Mouse (Mus musculus) neural tube, postnatal 0 days (tissue): ENCODE results near the gene AL732309.1. TPM values are rescaled to one million over a fixed set of nuclear protein-coding genes. Genes with fewer than 3 reads are reported as not detected.

Experiments
- polyA plus RNA-seq: library from polyadenylated mRNA; unstranded; fragments of >200 nt; fragmentation: Nextera tagmentation; extraction: Ambion mirVana; gene quantifications from 2 replicates; pipeline ENCODE4 v1.2.1, GENCODE M21; 2015

The AL732309.1 gene
- 2.6 and 3.2 TPM in 2 replicates for polyA plus RNA-seq

GRCm38 (mm10) chr2:25246183-25247072 lies at the start of gene AL732309.1:
AL732309.1 (minus strand) TSS chr2:25246863.

GRCm38 (mm10) chr2:25289651-25290050 lies 43.0 kb upstream of the AL732309.1 start, which contains the start of gene Lrrc26:
Lrrc26 (plus strand) TSS chr2:25289915.

GRCm38 (mm10) chr2:25287927-25288649 lies 41.4 kb upstream of the AL732309.1 start, which contains the start of gene Tmem210:
Tmem210 (plus strand) TSS chr2:25288145.

GRCm38 (mm10) chr2:25271827-25272511 lies 25.3 kb upstream of the AL732309.1 start, which contains the start of the genes Ssna1 and Anapc2:
Ssna1 (minus strand) TSS chr2:25272438.
Anapc2 (plus strand) TSS chr2:25272478.

GRCm38 (mm10) chr2:25262291-25262767 lies 15.7 kb upstream of the AL732309.1 start, which contains the start of gene Tprn:
Tprn (plus strand) TSS chr2:25262618.

GRCm38 (mm10) chr2:25255284-25255779 lies 8.7 kb upstream of the AL732309.1 start, which contains the start of gene Tmem203:
Tmem203 (plus strand) TSS chr2:25255439.

GRCm38 (mm10) chr2:25242101-25242506 lies 4.6 kb downstream of the AL732309.1 start, which contains the start of the genes Rnf208 and Cysrt1:
Rnf208 (plus strand) TSS chr2:25242255.
Cysrt1 (minus strand) TSS chr2:25242452.

GRCm38 (mm10) chr2:25236614-25237013 lies 10.0 kb downstream of the AL732309.1 start, which contains the start of gene Rnf224:
Rnf224 (minus strand) TSS chr2:25236787.

GRCm38 (mm10) chr2:25234050-25234449 lies 12.6 kb downstream of the AL732309.1 start, which contains the start of gene Slc34a3:
Slc34a3 (minus strand) TSS chr2:25234364.

GRCm38 (mm10) chr2:25224492-25224765 lies 22.2 kb downstream of the AL732309.1 start, which contains the start of gene Tubb4b:
Tubb4b (minus strand) TSS chr2:25224702.

GRCm38 (mm10) chr2:25218445-25218844 lies 28.2 kb downstream of the AL732309.1 start, which contains the start of gene Fam166a:
Fam166a (plus strand) TSS chr2:25218745.

GRCm38 (mm10) chr2:25214444-25214843 lies 32.2 kb downstream of the AL732309.1 start, which contains the start of gene Stpg3:
Stpg3 (minus strand) TSS chr2:25214637.

GRCm38 (mm10) chr2:25211121-25211670 lies 35.5 kb downstream of the AL732309.1 start, which contains the start of gene Nelfb:
Nelfb (minus strand) TSS chr2:25211489.

GRCm38 (mm10) chr2:25196172-25196954 lies 50.3 kb downstream of the AL732309.1 start, which contains the start of gene Tor4a:
Tor4a (minus strand) TSS chr2:25196886.

Other genes with a start within 250 kb of the AL732309.1 start
- gene Nsmf, start 192.5 kb downstream of the AL732309.1 start, polyA plus RNA-seq = 160 and 185 TPM in 2 replicates
- not detected in 2 replicates for gene Entpd8, start 166.6 kb downstream of the AL732309.1 start, polyA plus RNA-seq
- not detected in 2 replicates for gene Noxa1, start 151.7 kb downstream of the AL732309.1 start, polyA plus RNA-seq
- 15.8 TPM in 2 replicates for gene Nrarp, start 66.1 kb downstream of the AL732309.1 start, polyA plus RNA-seq
- 1.7 and 2.2 TPM in 2 replicates for gene Tor4a, start 50.0 kb downstream of the AL732309.1 start, polyA plus RNA-seq
- gene Nelfb, start 35.4 kb downstream of the AL732309.1 start, polyA plus RNA-seq = 73.6 and 78.9 TPM in 2 replicates
- 0.12 TPM in 1 of 2 replicates, not detected in the other for gene Stpg3, start 32.2 kb downstream of the AL732309.1 start, polyA plus RNA-seq
- 0.53 TPM in 1 of 2 replicates, not detected in the other for gene Fam166a, start 28.1 kb downstream of the AL732309.1 start, polyA plus RNA-seq
- 538 and 555 TPM in 2 replicates for gene Tubb4b, start 22.2 kb downstream of the AL732309.1 start, polyA plus RNA-seq
- gene Slc34a3, start 12.5 kb downstream of the AL732309.1 start, polyA plus RNA-seq = not detected in 2 replicates
- gene Rnf224, start 10.1 kb downstream of the AL732309.1 start, polyA plus RNA-seq = not detected in 2 replicates
- 233 and 275 TPM in 2 replicates for gene Rnf208, start 4.6 kb downstream of the AL732309.1 start, polyA plus RNA-seq
- gene Cysrt1, start 4.4 kb downstream of the AL732309.1 start, polyA plus RNA-seq = 0.18 TPM in 1 of 2 replicates, not detected in the other
- gene Tmem203, start 8.6 kb upstream of the AL732309.1 start, polyA plus RNA-seq = 23.8 and 25.9 TPM in 2 replicates
- 15.4 and 16.4 TPM in 2 replicates for gene Tprn, start 15.8 kb upstream of the AL732309.1 start, polyA plus RNA-seq
- 166 and 169 TPM in 2 replicates for gene Ssna1, start 25.6 kb upstream of the AL732309.1 start, polyA plus RNA-seq
- gene Anapc2, start 25.6 kb upstream of the AL732309.1 start, polyA plus RNA-seq = 86.3 and 90.8 TPM in 2 replicates
- gene Tmem210, start 41.3 kb upstream of the AL732309.1 start, polyA plus RNA-seq = 0.34 TPM in 1 of 2 replicates, not detected in the other
- gene Lrrc26, start 43.1 kb upstream of the AL732309.1 start, polyA plus RNA-seq = 0.13 and 0.38 TPM in 2 replicates
- 89.6 and 112 TPM in 2 replicates for gene Grin1, start 72.3 kb upstream of the AL732309.1 start, polyA plus RNA-seq
- 46.6 and 48.4 TPM in 2 replicates for gene Man1b1, start 85.5 kb upstream of the AL732309.1 start, polyA plus RNA-seq
- 20.6 and 20.9 TPM in 2 replicates for gene Dpp7, start 109.5 kb upstream of the AL732309.1 start, polyA plus RNA-seq
- 19.7 and 22.7 TPM in 2 replicates for gene Uap1l1, start 118.8 kb upstream of the AL732309.1 start, polyA plus RNA-seq
- 16.8 and 18.2 TPM in 2 replicates for gene Sapcd2, start 125.5 kb upstream of the AL732309.1 start, polyA plus RNA-seq
- 15.6 and 17.4 TPM in 2 replicates for gene Entpd2, start 149.0 kb upstream of the AL732309.1 start, polyA plus RNA-seq
- gene Npdc1, start 152.5 kb upstream of the AL732309.1 start, polyA plus RNA-seq = 405 and 457 TPM in 2 replicates
- 0.30 and 0.41 TPM in 2 replicates for gene Fut7, start 176.4 kb upstream of the AL732309.1 start, polyA plus RNA-seq
- gene Abca2, start 181.8 kb upstream of the AL732309.1 start, polyA plus RNA-seq = 11.5 and 17.0 TPM in 2 replicates
- 1.3 and 1.8 TPM in 2 replicates for gene Clic3, start 210.0 kb upstream of the AL732309.1 start, polyA plus RNA-seq
- gene Paxx, start 214.2 kb upstream of the AL732309.1 start, polyA plus RNA-seq = 131 and 140 TPM in 2 replicates
- 1,109 and 2,669 TPM in 2 replicates for gene Ptgds, start 223.2 kb upstream of the AL732309.1 start, polyA plus RNA-seq
- gene Lcn12, start 247.0 kb upstream of the AL732309.1 start, polyA plus RNA-seq = not detected in 2 replicates